Mouse (Mus musculus): ENCODE data around the gene Rdh13. TPM values are rescaled to one million over a fixed set of nuclear protein-coding genes. Genes with fewer than 3 reads are reported as not detected.
"Not testable (repeated sequence)": the region's sequence is repeated elsewhere in the genome, so short reads cannot be mapped to it uniquely, and the experiment has no call there.

The Rdh13 gene
- total RNA-seq, 4 experiments from 2014 or later, result 27.5 to 29.5 (median 27.8) TPM

DNA sequence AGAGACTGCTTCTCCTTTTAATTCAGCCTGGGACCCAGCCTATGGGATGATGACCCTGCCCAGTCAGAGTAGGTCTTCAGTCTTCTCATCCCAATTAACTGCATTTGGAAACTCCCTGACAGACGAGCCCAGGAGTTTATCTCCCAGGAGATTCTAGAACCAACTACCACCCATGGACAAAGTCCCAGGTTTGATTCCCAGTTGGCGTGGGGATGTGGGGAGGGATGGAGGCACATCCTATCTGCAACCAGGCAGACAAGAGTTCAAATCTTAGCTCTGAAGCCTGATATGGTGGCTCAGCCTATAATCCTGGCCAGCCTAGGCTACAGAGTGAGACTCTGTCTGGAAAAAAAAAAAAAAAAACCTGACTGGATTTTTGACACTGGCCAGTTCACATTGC is 7.7 kb downstream of the Rdh13 start:
- DNase-seq (ENCODE audit: low spot score in 2 of 2), result no peak

- DNase-seq (ENCODE audit: low spot score in 2 of 2), result no peak
Observed at GRCm38 (mm10) chr7:4432026-4432425, 13.4 kb downstream of the Rdh13 start.

- DNase-seq (ENCODE audit: low spot score in 2 of 2), result peak in 1 of 2 experiments; percentile 51
Observed at GRCm38 (mm10) chr7:4431548-4431947, 13.9 kb downstream of the Rdh13 start.

- DNase-seq (ENCODE audit: low spot score in 2 of 2), result no peak
Observed at GRCm38 (mm10) chr7:4430246-4430844, 15.1 kb downstream of the Rdh13 start.

DNA sequence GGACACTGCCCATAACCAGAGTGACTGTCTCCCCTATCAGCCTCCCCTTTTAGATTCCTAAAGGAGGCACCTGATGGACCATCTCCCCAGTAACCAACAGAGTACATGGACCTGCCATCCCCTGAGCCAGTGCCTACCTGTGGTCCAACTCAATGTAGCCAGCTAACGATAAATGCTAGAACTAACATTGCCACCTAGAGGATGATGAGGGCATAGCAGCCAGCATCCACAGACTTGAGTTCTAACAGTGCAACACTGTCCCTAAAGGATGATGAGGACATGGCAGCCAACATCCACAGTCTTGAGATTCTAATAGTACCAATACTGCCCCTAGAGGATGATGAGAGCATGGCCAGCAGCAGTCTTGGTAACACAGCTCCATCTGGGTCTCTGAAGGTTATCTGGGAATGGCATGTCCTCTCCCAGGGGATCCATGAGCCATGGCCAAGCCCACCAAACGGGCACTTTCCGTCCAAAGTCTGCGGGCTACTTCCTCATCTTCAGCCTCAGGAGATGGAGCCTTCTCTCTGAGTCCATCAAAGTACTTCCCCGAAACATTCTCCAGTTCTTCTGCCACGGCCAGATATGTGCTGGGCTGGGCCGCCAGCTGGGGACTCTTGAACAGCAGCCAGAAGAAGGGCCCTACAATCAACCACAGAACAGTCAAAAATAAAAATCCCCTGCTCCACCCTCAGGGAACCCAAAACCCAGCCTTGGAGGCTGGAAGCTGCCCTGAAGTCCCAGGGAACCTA is 18.1 kb downstream of the Rdh13 start:
- DNase-seq (ENCODE audit: low spot score in 2 of 2), result peak; percentile 61 to 81

DNA sequence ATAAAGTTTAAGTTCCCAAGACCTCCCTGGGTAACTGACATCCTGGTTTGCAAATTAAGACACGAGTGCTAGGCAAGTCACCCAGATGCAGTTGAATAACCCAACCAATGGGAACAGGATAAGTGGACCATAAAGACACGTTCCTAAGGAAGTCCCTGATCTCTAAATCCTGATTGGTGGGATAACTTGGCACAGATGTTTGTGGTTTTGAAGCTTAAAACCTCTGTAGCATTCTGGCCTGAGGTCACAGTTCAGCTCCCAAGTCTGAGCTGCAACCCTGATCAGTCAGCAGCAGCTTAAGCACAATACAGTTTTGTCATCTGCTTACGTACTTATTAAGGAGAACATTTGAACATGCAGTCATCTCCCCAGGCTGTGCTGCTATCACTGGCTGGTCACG is 25.2 kb downstream of the Rdh13 start:
- no peak for DNase-seq (ENCODE audit: low spot score in 2 of 2)

DNA sequence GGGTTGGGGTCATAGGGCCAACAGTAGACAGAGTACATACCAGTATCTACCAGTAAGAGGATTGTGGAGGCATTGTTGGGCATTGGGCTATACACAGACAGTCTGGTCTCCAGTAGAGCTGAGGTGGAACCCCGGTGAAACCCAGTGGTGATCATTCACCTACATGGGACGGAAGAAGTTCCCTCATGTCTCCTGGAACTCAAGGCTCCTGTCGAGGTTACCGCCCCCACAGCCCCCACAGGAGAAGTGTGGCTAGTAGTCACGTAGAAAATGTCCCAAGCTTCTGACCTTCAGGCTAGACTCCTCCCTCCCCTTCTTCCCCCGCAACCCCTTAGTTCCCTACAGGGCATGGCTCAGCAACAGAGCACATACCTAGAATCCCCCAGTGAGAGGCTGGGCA is 25.8 kb downstream of the Rdh13 start:
- DNase-seq (ENCODE audit: low spot score in 2 of 2), result no peak

DNA sequence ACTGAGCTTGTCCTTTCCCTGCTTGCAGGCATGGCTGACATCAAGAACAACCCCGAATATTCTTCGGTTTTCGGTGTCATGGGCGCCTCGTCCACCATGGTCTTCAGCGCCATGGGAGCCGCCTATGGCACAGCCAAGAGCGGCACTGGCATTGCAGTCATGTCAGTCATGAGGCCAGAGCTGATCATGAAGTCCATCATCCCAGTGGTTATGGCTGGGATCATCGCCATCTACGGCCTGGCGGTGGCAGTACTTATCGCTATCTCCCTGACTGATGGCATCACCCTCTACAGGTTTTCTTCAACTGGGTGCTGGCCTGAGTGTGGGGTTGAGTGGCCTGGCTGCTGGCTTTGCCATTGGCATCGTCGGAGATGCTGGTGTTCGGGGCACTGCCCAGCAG is 33.0 kb downstream of the Rdh13 start:
- DNase-seq (ENCODE audit: low spot score in 2 of 2), result not testable (repeated sequence)

- DNase-seq (ENCODE audit: low spot score in 2 of 2), result no peak
Observed at GRCm38 (mm10) chr7:4397730-4398129, 47.7 kb downstream of the Rdh13 start, which contains the start of gene Gp6. Gene Gp6, minus strand, starts transcription at chr7:4397744.

Small RNA genes within 50 kb of the gene (microRNA-seq; reads per million reads assigned to microRNA genes)
- 0 reads per million in 2 experiments for gene Gm24605
- gene Gm24752, result 0 reads per million in 2 experiments
- gene Gm25349, result 0 reads per million in 2 experiments

Other genes with a start within 250 kb of the Rdh13 start
- gene Lilra5, start 207.9 kb downstream of the Rdh13 start, total RNA-seq (2022), result under 1 TPM in 1 of 4 experiments, not detected in 3; 0.17 TPM
- gene Ncr1, start 107.9 kb downstream of the Rdh13 start, total RNA-seq (2022), result not detected
- not detected for gene Gp6, start 47.9 kb downstream of the Rdh13 start, total RNA-seq (2022)
- 1 to 10 TPM; 1.5 to 3.6 (median 2.9) TPM for gene Eps8l1, start 15.0 kb upstream of the Rdh13 start, total RNA-seq (2022)
- 100 to 1,000 TPM; 142 to 158 (median 151) TPM for gene Ppp1r12c, start 56.0 kb upstream of the Rdh13 start, total RNA-seq (2022)
- 10 to 100 TPM in 1 of 4 experiments, 1 to 10 TPM in 3; 7.5 to 10.9 (median 8.2) TPM for gene Tnnt1, start 70.7 kb upstream of the Rdh13 start, total RNA-seq (2022)
- gene Tnni3, start 78.6 kb upstream of the Rdh13 start, total RNA-seq (2022), result 1 to 10 TPM; 1.9 to 4.5 (median 4.1) TPM
- gene Dnaaf3, start 86.8 kb upstream of the Rdh13 start, total RNA-seq (2022), result under 1 TPM; 0.22 to 0.79 (median 0.30) TPM
- 100 to 1,000 TPM; 251 to 286 (median 266) TPM for gene Syt5, start 101.9 kb upstream of the Rdh13 start, total RNA-seq (2022)
- 1 to 10 TPM in 3 of 4 experiments, under 1 TPM in 1; 0.79 to 1.7 (median 1.3) TPM for gene Ptprh, start 158.4 kb upstream of the Rdh13 start, total RNA-seq (2022)
- gene Tmem86b, start 185.8 kb upstream of the Rdh13 start, total RNA-seq (2022), result 10 to 100 TPM in 3 of 4 experiments, 1 to 10 TPM in 1; 9.1 to 12.5 (median 12.2) TPM
- gene Ppp6r1, start 213.4 kb upstream of the Rdh13 start, total RNA-seq (2022), result 100 to 1,000 TPM; 118 to 128 (median 127) TPM
- gene Hspbp1, start 239.4 kb upstream of the Rdh13 start, total RNA-seq (2022), result 10 to 100 TPM; 83.7 to 95.5 (median 89.4) TPM
- 100 to 1,000 TPM; 377 to 435 (median 401) TPM for gene Brsk1, start 245.0 kb upstream of the Rdh13 start, total RNA-seq (2022)